Mouse (Mus musculus): ENCODE measurements around the gene Nipsnap1. TPM values are rescaled to one million over a fixed set of nuclear protein-coding genes. Genes with fewer than 3 reads are reported as not detected.

The Nipsnap1 gene
- total RNA-seq (2014; rRNA removed) (118 and 140 TPM in 2 replicates), polyA plus RNA-seq (2015; fragmentation: Nextera tagmentation; extraction: Ambion mirVana) (114 and 116 TPM in 2 replicates)

DNA sequence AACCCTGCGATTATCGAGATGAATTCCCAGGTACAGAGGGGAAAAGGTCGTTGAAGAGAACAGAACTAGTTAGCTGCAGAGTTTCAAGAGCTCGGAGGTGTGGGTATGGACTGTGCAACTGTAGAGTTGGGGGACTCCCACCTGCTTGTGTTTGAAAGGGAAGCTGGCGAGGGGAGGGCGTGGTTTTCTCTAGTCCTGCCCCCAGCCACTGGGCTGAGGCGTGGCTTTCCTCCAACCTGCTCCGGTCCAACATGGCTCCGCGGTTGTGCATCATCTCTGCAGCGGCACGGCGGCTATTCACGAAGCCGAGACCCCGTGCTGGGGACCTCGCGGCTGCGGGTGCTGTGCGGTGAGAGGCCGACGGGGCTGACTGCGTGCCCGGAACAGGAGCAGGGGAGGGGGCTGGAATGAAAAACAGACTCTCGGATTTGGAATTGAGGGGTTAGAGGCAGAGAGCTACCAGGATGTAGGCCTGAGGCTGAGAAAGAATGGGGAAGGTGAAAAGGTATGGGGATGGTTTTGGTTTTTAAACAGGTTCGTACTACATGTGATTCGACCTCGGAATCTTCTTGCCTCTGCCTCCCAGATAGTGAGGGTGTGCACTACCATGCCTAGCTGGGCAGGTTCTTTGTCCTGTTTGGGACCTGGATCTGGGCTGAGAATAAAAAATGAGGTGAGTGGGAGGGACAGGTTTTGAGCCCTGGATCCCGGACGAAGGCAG is at the start of gene Nipsnap1:
Gene Nipsnap1 (plus strand): TSS at position 197 of the 721 bp plus-strand sequence.
- Histone ChIP-seq H3K9me3 (ENCODE audit: low read length) (no peaks in the 10 kb centered on the region), H3K27ac (peak within 1 kb of the TSS; percentile 81; the same call in 1 of the 2 replicates), H3K4me3 (ENCODE audit: low read length) (peak within 1 kb of the TSS; percentile 56), H3K4me2 (ENCODE audit: low read depth, low read length) (peak within 1 kb of the TSS; percentile 76), H3K4me1 (ENCODE audit: insufficient read depth, low read length) (peaks cover 6% of the 10 kb centered on the region; the same call in 1 of the 2 replicates), H3K36me3 (ENCODE audit: insufficient read depth, low read length) (no peaks in the 10 kb centered on the region), H3K9ac (replicated peaks; ENCODE audit: low read length) (peak within 1 kb of the TSS; percentile 77), H3K27me3 (ENCODE audit: insufficient read depth, low read length) (no peaks in the 10 kb centered on the region)
- WGBS: under 1% methylated on average over 30 of the region's 30 CpGs
- ATAC-seq (peak; percentile 91), DNase-seq (ENCODE audit: low spot score) (peak; percentile 91)
- TF ChIP-seq CTCF (IDR thresholded peaks at IDR 0.05; ENCODE audit: low read depth): no peak

DNA sequence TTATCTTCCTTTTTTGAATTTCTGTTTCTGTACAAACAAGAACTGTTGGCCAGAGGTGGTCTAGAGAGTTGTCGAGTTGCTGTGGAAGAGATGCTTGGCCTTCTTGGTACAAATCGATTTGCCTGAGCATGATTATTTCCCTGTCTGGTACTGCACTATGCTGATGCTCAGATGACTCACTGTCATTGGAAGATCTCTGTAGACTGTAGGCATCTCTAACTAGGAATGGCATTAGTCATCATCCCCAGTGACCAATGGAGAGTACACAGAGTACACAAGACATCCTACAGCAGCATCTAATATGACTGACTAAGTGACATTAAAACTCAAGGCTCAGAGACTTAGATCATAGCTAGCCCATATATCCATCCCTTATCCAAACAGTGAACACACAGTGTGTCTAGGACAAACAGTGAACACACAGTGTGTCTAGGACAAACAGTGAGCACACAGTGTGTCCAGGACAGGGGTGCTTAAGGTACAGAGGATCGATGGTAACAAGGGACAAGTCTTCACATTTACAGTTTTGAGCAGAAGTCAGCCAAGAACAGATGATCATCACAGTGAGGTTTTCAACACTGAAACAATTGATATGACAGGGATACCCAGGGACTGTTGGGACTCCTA is 47.5 kb upstream of the Nipsnap1 start:
- no peak overlapping the region for H3K9ac ChIP-seq (replicated peaks; ENCODE audit: low read length)
- H3K4me1 ChIP-seq (ENCODE audit: insufficient read depth, low read length): no peaks in the 10 kb centered on the region
- H3K27me3 ChIP-seq (ENCODE audit: insufficient read depth, low read length): no peaks in the 10 kb centered on the region
- ATAC-seq: no peak
- no peak overlapping the region for H3K4me3 ChIP-seq (ENCODE audit: low read length)
- H3K36me3 ChIP-seq (ENCODE audit: insufficient read depth, low read length): no peaks in the 10 kb centered on the region
- no peaks in the 10 kb centered on the region for H3K9me3 ChIP-seq (ENCODE audit: low read length)
- no peak overlapping the region for H3K27ac ChIP-seq
- 94% methylated on average over 3 of the region's 3 CpGs for WGBS
- no peak for DNase-seq (ENCODE audit: low spot score)
- no peak for TF ChIP-seq CTCF (IDR thresholded peaks at IDR 0.05; ENCODE audit: low read depth)
- H3K4me2 ChIP-seq (ENCODE audit: low read depth, low read length): no peak overlapping the region

DNA sequence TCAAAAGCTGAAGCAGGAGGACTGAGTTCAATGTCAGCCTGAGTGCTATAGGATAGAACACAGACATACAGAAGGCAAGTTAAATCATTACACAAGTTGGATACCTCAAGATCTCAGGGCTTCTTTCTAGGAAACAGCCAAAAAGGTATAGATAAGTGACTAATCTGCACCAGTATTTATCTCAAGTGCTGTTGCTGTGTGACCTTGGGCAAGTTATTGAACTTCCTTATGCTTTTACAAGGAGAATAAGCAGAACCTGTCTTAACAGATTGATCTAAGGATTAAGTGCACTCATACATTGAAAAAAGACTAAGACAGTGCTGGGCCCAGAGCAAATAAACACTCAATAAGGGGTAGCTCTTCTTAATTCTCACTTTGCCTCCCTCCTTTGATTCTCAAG is 46.4 kb upstream of the Nipsnap1 start:
- no peaks in the 10 kb centered on the region for H3K36me3 ChIP-seq (ENCODE audit: insufficient read depth, low read length)
- no peak for TF ChIP-seq CTCF (IDR thresholded peaks at IDR 0.05; ENCODE audit: low read depth)
- ATAC-seq: no peak

DNA sequence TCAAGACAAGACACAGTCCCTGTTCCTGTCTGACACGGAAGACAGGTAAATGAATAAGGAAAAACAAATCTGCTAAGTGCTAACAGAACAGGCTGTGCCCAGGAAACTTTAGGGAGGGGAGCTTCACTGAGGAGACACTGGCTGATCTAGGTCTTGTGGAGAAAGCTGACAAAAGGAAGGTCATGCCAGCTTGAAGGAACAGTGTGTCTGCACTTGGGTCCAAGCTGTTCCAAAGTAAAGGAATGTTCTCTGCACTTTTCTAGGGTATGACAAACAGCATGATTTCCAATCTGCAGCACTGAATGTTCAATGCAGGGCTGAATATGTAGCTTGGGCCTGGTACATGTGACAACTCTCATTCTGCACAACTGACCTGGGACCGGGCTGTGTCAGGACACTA is 45.8 kb upstream of the Nipsnap1 start:
- no peak overlapping the region for H3K4me2 ChIP-seq (ENCODE audit: low read depth, low read length)
- H3K4me3 ChIP-seq (ENCODE audit: low read length): no peak overlapping the region
- no peak overlapping the region for H3K27ac ChIP-seq
- ATAC-seq (no peak), DNase-seq (ENCODE audit: low spot score) (no peak)
- H3K36me3 ChIP-seq (ENCODE audit: insufficient read depth, low read length): no peaks in the 10 kb centered on the region
- H3K27me3 ChIP-seq (ENCODE audit: insufficient read depth, low read length): no peaks in the 10 kb centered on the region
- 77% methylated on average over 2 of the region's 2 CpGs for WGBS
- no peak overlapping the region for H3K9ac ChIP-seq (replicated peaks; ENCODE audit: low read length)
- H3K4me1 ChIP-seq (ENCODE audit: insufficient read depth, low read length): no peaks in the 10 kb centered on the region
- TF ChIP-seq CTCF (IDR thresholded peaks at IDR 0.05; ENCODE audit: low read depth): no peak
- H3K9me3 ChIP-seq (ENCODE audit: low read length): no peaks in the 10 kb centered on the region

More for the DNA sequence above, 46.4 kb upstream of the Nipsnap1 start:
- no peak overlapping the region for H3K27ac ChIP-seq
- H3K4me3 ChIP-seq (ENCODE audit: low read length): no peak overlapping the region
- no peaks in the 10 kb centered on the region for H3K27me3 ChIP-seq (ENCODE audit: insufficient read depth, low read length)
- no peak overlapping the region for H3K4me2 ChIP-seq (ENCODE audit: low read depth, low read length)
- no peak overlapping the region for H3K9ac ChIP-seq (replicated peaks; ENCODE audit: low read length)
- no peaks in the 10 kb centered on the region for H3K9me3 ChIP-seq (ENCODE audit: low read length)
- H3K4me1 ChIP-seq (ENCODE audit: insufficient read depth, low read length): no peaks in the 10 kb centered on the region
- DNase-seq (ENCODE audit: low spot score): no peak

DNA sequence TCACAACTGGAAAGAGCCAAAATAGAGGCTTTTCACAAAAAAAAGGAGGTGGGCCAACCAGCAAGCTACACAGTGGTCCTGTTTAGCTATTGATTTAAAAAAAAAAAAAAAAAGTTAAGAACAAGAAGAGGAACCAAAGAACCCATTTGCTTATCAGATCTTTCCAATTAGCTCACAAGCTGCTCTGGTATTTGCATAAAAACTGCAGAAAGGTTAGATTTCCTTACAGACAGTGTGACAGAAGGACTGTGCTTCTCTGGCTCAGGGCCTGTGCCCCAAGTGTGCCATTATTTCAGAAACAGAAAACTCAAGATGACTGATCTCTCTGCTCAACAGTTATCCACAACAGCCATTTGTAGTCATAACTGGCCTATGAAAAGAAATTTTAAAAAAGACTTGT is 42.7 kb upstream of the Nipsnap1 start:
- H3K36me3 ChIP-seq (ENCODE audit: insufficient read depth, low read length): no peaks in the 10 kb centered on the region
- H3K9ac ChIP-seq (replicated peaks; ENCODE audit: low read length): no peak overlapping the region
- H3K27ac ChIP-seq: no peak overlapping the region
- DNase-seq (ENCODE audit: low spot score): no peak
- no peaks in the 10 kb centered on the region for H3K9me3 ChIP-seq (ENCODE audit: low read length)
- no peaks in the 10 kb centered on the region for H3K4me1 ChIP-seq (ENCODE audit: insufficient read depth, low read length)
- H3K4me3 ChIP-seq (ENCODE audit: low read length): no peak overlapping the region
- no peak for ATAC-seq
- no peak for TF ChIP-seq CTCF (IDR thresholded peaks at IDR 0.05; ENCODE audit: low read depth)
- H3K27me3 ChIP-seq (ENCODE audit: insufficient read depth, low read length): no peaks in the 10 kb centered on the region
- H3K4me2 ChIP-seq (ENCODE audit: low read depth, low read length): no peak overlapping the region

DNA sequence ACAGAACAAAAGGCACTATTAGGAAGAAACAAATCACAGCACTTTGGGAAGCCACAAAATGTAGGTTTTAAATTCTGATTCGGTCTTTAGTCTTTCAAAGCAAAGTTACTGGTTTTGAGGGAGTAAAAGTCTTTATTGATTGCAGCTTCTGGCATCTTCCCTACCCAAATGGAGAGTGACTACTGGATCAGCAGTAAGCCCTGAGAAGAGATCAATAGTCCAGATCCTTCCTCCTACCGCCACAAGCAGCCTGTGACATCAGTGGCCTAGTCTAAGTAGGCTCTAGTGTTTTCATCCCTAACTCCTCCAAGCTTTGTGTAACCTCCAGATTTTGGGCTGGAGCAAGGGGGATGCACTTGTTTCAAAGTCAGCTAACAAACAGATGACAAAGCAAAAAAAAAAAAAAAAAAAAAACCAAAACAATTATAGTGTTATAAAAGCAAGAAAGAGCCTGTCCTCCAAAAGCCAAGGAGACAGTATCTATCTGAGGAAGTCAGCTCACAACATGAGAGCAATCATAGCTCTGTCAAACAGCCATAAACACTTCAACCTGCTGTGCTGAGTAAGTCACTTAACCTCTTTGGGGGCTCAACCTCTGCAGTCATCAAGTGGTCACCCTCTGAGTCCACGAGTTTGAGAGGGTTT is 40.3 kb upstream of the Nipsnap1 start:
- ATAC-seq (no peak), DNase-seq (ENCODE audit: low spot score) (no peak)
- no peak for TF ChIP-seq CTCF (IDR thresholded peaks at IDR 0.05; ENCODE audit: low read depth)
- Histone ChIP-seq H3K36me3 (ENCODE audit: insufficient read depth, low read length) (no peaks in the 10 kb centered on the region), H3K27ac (no peak overlapping the region), H3K4me2 (ENCODE audit: low read depth, low read length) (no peak overlapping the region), H3K4me1 (ENCODE audit: insufficient read depth, low read length) (no peaks in the 10 kb centered on the region), H3K4me3 (ENCODE audit: low read length) (no peak overlapping the region), H3K9me3 (ENCODE audit: low read length) (no peaks in the 10 kb centered on the region), H3K27me3 (ENCODE audit: insufficient read depth, low read length) (no peaks in the 10 kb centered on the region), H3K9ac (replicated peaks; ENCODE audit: low read length) (no peak overlapping the region)
- 76% methylated on average over 3 of the region's 3 CpGs for WGBS

Measured in hindbrain, postnatal 0 days (tissue).